Comparison of ENCODE assay signal across 18 mouse cellular contexts in genomic region chr9:65135126-65135525, GRCm38 (mm10). TPM values are rescaled to one million over a fixed set of nuclear protein-coding genes. Genes with fewer than 3 reads are reported as not detected.
"Had no signal": no experiment of that assay in that cellular context is flagged by ENCODE, and none has a peak within 500 bp of the region (broad histone marks: within the 10 kb centered on the region; RNA-seq: fewer than 3 reads in every experiment).

No protein-coding gene starts in this region.

- H3K9ac ChIP-seq: liver, embryonic 13.5 days; neural tube, embryonic 12.5 days; neural tube, embryonic 15.5 days had no signal

- H3K4me1 ChIP-seq: liver, embryonic 13.5 days had no signal

- H3K4me2 ChIP-seq: liver, embryonic 13.5 days; neural tube, embryonic 12.5 days; neural tube, embryonic 15.5 days had no signal

- DNase-seq: kidney, adult 9 months; kidney, postnatal 14 days; kidney, postnatal 4 days; liver, embryonic 13.5 days; lung, adult 2 months; lung, postnatal 14 days; lung, postnatal 4 days; midbrain, embryonic 14.5 days; right cerebral cortex, adult 18-20 months; right cerebral cortex, postnatal 14 days; right cerebral cortex, postnatal 4 days; thymus, adult 2 months; thymus, postnatal 14 days; thymus, postnatal 4 days had no signal

- H3K36me3 ChIP-seq: liver, embryonic 13.5 days; neural tube, embryonic 12.5 days had no signal

- H3K9me3 ChIP-seq: liver, embryonic 13.5 days; neural tube, embryonic 12.5 days; neural tube, embryonic 15.5 days had no signal

- H3K27ac ChIP-seq: liver, embryonic 13.5 days; neural tube, embryonic 12.5 days; neural tube, embryonic 15.5 days; stomach, postnatal 0 days had no signal

- H3K4me3 ChIP-seq: liver, embryonic 13.5 days; neural tube, embryonic 12.5 days; neural tube, embryonic 15.5 days had no signal

RNA-seq across cellular contexts. Expression of gene Igdcc3, which starts 5.9 kb away (rescaled TPM):
- polyA plus RNA-seq: liver, adult 2 months had no signal
